In genomic region chr5:92954323-92954722, GRCm38 (mm10) we compare ENCODE assay signal across 8 mouse cellular contexts.
A peak's percentile ranks its signal among the peaks of the same experiment; 100 is the strongest.
DNase-seq lines count a peak whose midpoint lies in the region; ATAC-seq and TF ChIP-seq lines count a peak whose summit lies in the region.

No protein-coding gene starts in this region.

- 48% methylated on average over 10 of the region's 10 CpGs for WGBS in forebrain, embryonic 10.5 days
- WGBS in heart, embryonic 15.5 days, result 31% methylated on average over 10 of the region's 10 CpGs
- WGBS in kidney, embryonic 16.5 days, result 32% methylated on average over 10 of the region's 10 CpGs
- WGBS in limb, embryonic 14.5 days, result 36% methylated on average over 10 of the region's 10 CpGs
- 34% methylated on average over 10 of the region's 10 CpGs for WGBS in neural tube, embryonic 13.5 days

- TF ChIP-seq POLR2A in limb, embryonic 14.5 days (IDR thresholded peaks at IDR 0.05; ENCODE audit: borderline replicate concordance, extremely low read depth, insufficient read depth, insufficient read length), result no peak

- H3K4me1 ChIP-seq in E14TG2a.4 (replicated peaks; ENCODE audit: low read depth, low read length), result peaks cover 50% of the 10 kb centered on the region
- H3K4me1 ChIP-seq in forebrain, embryonic 10.5 days, result 0 out of 2 replicates have a peak, but pooled peaks cover 2% of the 10 kb centered on the region
- peaks cover 36% of the 10 kb centered on the region for H3K4me1 ChIP-seq in heart, embryonic 15.5 days (replicated peaks)
- no peaks in the 10 kb centered on the region for H3K4me1 ChIP-seq in kidney, embryonic 16.5 days (ENCODE audit: insufficient read depth, low read length)
- peaks cover 8% of the 10 kb centered on the region; the same call in 1 of the 2 replicates for H3K4me1 ChIP-seq in limb, embryonic 14.5 days (ENCODE audit: control insufficient read depth, insufficient read depth, low read length)
- H3K4me1 ChIP-seq in neural tube, embryonic 13.5 days (replicated peaks), result peaks cover 10% of the 10 kb centered on the region

- H3K9ac ChIP-seq in heart, embryonic 15.5 days, result no peak overlapping the region
- H3K9ac ChIP-seq in kidney, embryonic 16.5 days (replicated peaks; ENCODE audit: low read length), result no peak overlapping the region
- H3K9ac ChIP-seq in limb, embryonic 14.5 days (ENCODE audit: low read depth, low read length, severe bottlenecking), result no peak overlapping the region
- no peak overlapping the region for H3K9ac ChIP-seq in neural tube, embryonic 13.5 days

- peak; percentile 94 for DNase-seq in brain, adult 2 months (ENCODE audit: low read depth, low spot score)
- DNase-seq in forebrain, embryonic 10.5 days (ENCODE audit: extremely low spot score, low spot score), result peak; percentile 49
- peak; percentile 57 for DNase-seq in limb, embryonic 14.5 days (ENCODE audit: low spot score)
- peak; percentile 23 for DNase-seq in thymus, postnatal 25 days

- no peaks in the 10 kb centered on the region for H3K9me3 ChIP-seq in E14TG2a.4 (ENCODE audit: low read length)
- H3K9me3 ChIP-seq in forebrain, embryonic 10.5 days, result no peaks in the 10 kb centered on the region
- no peaks in the 10 kb centered on the region for H3K9me3 ChIP-seq in heart, embryonic 15.5 days (replicated peaks)
- H3K9me3 ChIP-seq in kidney, embryonic 16.5 days (ENCODE audit: low read length), result no peaks in the 10 kb centered on the region
- H3K9me3 ChIP-seq in limb, embryonic 14.5 days (ENCODE audit: control insufficient read depth, low read length), result no peaks in the 10 kb centered on the region
- H3K9me3 ChIP-seq in neural tube, embryonic 13.5 days, result no peaks in the 10 kb centered on the region

- H3K27ac ChIP-seq in forebrain, embryonic 10.5 days, result no peak overlapping the region
- H3K27ac ChIP-seq in heart, embryonic 15.5 days, result peak overlapping the region; percentile 27
- H3K27ac ChIP-seq in kidney, embryonic 16.5 days (ENCODE audit: low read length), result no peak overlapping the region
- H3K27ac ChIP-seq in limb, embryonic 14.5 days (replicated peaks; ENCODE audit: low read depth, low read length), result no peak overlapping the region
- peak overlapping the region; percentile 54; the same call in 1 of the 2 replicates for H3K27ac ChIP-seq in neural tube, embryonic 13.5 days (replicated peaks)

- H3K27me3 ChIP-seq in E14TG2a.4 (ENCODE audit: insufficient read depth, low read length), result no peaks in the 10 kb centered on the region
- no peaks in the 10 kb centered on the region for H3K27me3 ChIP-seq in forebrain, embryonic 10.5 days (ENCODE audit: poor library complexity, severe bottlenecking)
- no peaks in the 10 kb centered on the region for H3K27me3 ChIP-seq in heart, embryonic 15.5 days
- H3K27me3 ChIP-seq in kidney, embryonic 16.5 days (ENCODE audit: insufficient read depth, low read length), result no peaks in the 10 kb centered on the region
- H3K27me3 ChIP-seq in limb, embryonic 14.5 days (ENCODE audit: control insufficient read depth, insufficient read depth, low read length), result no peaks in the 10 kb centered on the region
- no peaks in the 10 kb centered on the region for H3K27me3 ChIP-seq in neural tube, embryonic 13.5 days

- peak; percentile 30 for TF ChIP-seq CTCF in E14TG2a.4 (conservative IDR thresholded peaks at IDR 0.05; ENCODE audit: low read length)

- ATAC-seq in heart, embryonic 15.5 days (replicated peaks; ENCODE audit: insufficient number of reproducible peaks, insufficient read depth, low FRiP score, low read depth), result peak; percentile 51; the same call in 1 of the 2 replicates
- ATAC-seq in kidney, embryonic 16.5 days (ENCODE audit: low FRiP score, low TSS enrichment), result peak; percentile 37; the same call in 1 of the 2 replicates
- no peak for ATAC-seq in limb, embryonic 14.5 days (ENCODE audit: low FRiP score, low read depth)
- peak; percentile 85 for ATAC-seq in neural tube, embryonic 13.5 days (ENCODE audit: low read depth)

- no peak overlapping the region for H3K4me3 ChIP-seq in E14TG2a.4 (replicated peaks; ENCODE audit: low read length)
- no peak overlapping the region for H3K4me3 ChIP-seq in forebrain, embryonic 10.5 days
- H3K4me3 ChIP-seq in heart, embryonic 15.5 days, result no peak overlapping the region
- no peak overlapping the region for H3K4me3 ChIP-seq in kidney, embryonic 16.5 days (ENCODE audit: low read length)
- H3K4me3 ChIP-seq in limb, embryonic 14.5 days (replicated peaks; ENCODE audit: low read length), result no peak overlapping the region
- H3K4me3 ChIP-seq in neural tube, embryonic 13.5 days, result no peak overlapping the region

- peaks cover 93% of the 10 kb centered on the region for H3K36me3 ChIP-seq in E14TG2a.4 (ENCODE audit: insufficient read depth, low read length)
- H3K36me3 ChIP-seq in forebrain, embryonic 10.5 days (replicated peaks), result peaks cover 99% of the 10 kb centered on the region
- H3K36me3 ChIP-seq in heart, embryonic 15.5 days, result peaks cover 53% of the 10 kb centered on the region
- peaks cover 57% of the 10 kb centered on the region for H3K36me3 ChIP-seq in kidney, embryonic 16.5 days (ENCODE audit: insufficient read depth, low read length)
- peaks cover 29% of the 10 kb centered on the region for H3K36me3 ChIP-seq in limb, embryonic 14.5 days (ENCODE audit: control insufficient read depth, insufficient read depth, low read length)
- H3K36me3 ChIP-seq in neural tube, embryonic 13.5 days, result peaks cover 33% of the 10 kb centered on the region

- no peak overlapping the region for H3K4me2 ChIP-seq in heart, embryonic 15.5 days
- H3K4me2 ChIP-seq in kidney, embryonic 16.5 days (replicated peaks; ENCODE audit: low read depth, low read length), result no peak overlapping the region
- H3K4me2 ChIP-seq in limb, embryonic 14.5 days (replicated peaks; ENCODE audit: low read depth, low read length, severe bottlenecking), result no peak overlapping the region
- H3K4me2 ChIP-seq in neural tube, embryonic 13.5 days, result no peak overlapping the region

Comparison
In these comparisons a context has a peak if more than half of its experiments do, and no peak if none do; other contexts are left out.
1. DNase-seq: peak in every context shown above with its lines; median percentile 94 in brain, adult 2 months; 57 in limb, embryonic 14.5 days; 49 in forebrain, embryonic 10.5 days; 23 in thymus, postnatal 25 days.
2. H3K27ac ChIP-seq: peak in heart, embryonic 15.5 days (single experiment) and neural tube, embryonic 13.5 days (single experiment); none in forebrain, embryonic 10.5 days (single experiment), kidney, embryonic 16.5 days (single experiment) and limb, embryonic 14.5 days (single experiment).